Mouse (Mus musculus) heart, embryonic 14.5 days (tissue): ENCODE measurements around the gene Ctu1. TPM values are rescaled to one million over a fixed set of nuclear protein-coding genes. Genes with fewer than 3 reads are reported as not detected.

ENCODE experiments used
- ATAC-seq: fragments of 200-750 bp; cut with Nextera tagmentation; 2 replicates; pipeline ENCODE4 v1.8.0; 2017; ENCODE audit warnings: low read depth, moderate TSS enrichment; ENCODE audit not compliant: insufficient number of reproducible peaks, insufficient read depth, low FRiP score
- H3K27ac ChIP-seq, 2 experiments: fragments of 200-500 bp in 1 of 2; fragments of 300-500 bp in 1 of 2; sonication (generic) in 1 of 2; replicated peaks in 1 of 2; 2 replicates each; pipeline ENCODE4 v1.5.1; 2012 to 2014; ENCODE audit warnings: low read depth in 2 of 2, low read length in 2 of 2, control low read depth in 1 of 2, mild to moderate bottlenecking in 1 of 2, mixed read lengths in 1 of 2; ENCODE audit not compliant: control insufficient read depth in 1 of 2, insufficient read depth in 1 of 2
- H3K27me3 ChIP-seq: fragments of 300-500 bp; sonication (generic); 2 replicates; pipeline ENCODE4 v1.6.1; 2014; ENCODE audit warnings: mild to moderate bottlenecking, low read length, control low read depth; ENCODE audit not compliant: control insufficient read depth, insufficient read depth
- H3K36me3 ChIP-seq: fragments of 300-500 bp; sonication (generic); 2 replicates; pipeline ENCODE4 v1.6.1; 2014; ENCODE audit warnings: mild to moderate bottlenecking, control low read depth, low read length, mixed read lengths; ENCODE audit not compliant: control insufficient read depth, insufficient read depth
- H3K4me1 ChIP-seq, 2 experiments: fragments of 200-500 bp in 1 of 2; fragments of 300-500 bp in 1 of 2; sonication (generic) in 1 of 2; 2 replicates each; pipeline ENCODE4 v1.6.1; 2012 to 2014; ENCODE audit warnings: low read length in 2 of 2, control low read depth in 1 of 2, mixed read lengths in 1 of 2; ENCODE audit not compliant: control insufficient read depth in 2 of 2, insufficient read depth in 2 of 2
- H3K4me2 ChIP-seq: fragments of 300-500 bp; sonication (generic); 2 replicates; pipeline ENCODE4 v1.6.1; 2014; ENCODE audit warnings: mild to moderate bottlenecking, low read length
- H3K4me3 ChIP-seq, 2 experiments: fragments of 200-500 bp in 1 of 2; fragments of 300-500 bp in 1 of 2; sonication (generic) in 1 of 2; 2 replicates each; pipeline ENCODE4 v1.5.1; 2012 to 2014; ENCODE audit warnings: low read length in 2 of 2, mild to moderate bottlenecking in 2 of 2, control low read depth in 1 of 2, low read depth in 1 of 2, moderate library complexity in 1 of 2; ENCODE audit not compliant: control insufficient read depth in 1 of 2, insufficient read depth in 1 of 2
- H3K9ac ChIP-seq: fragments of 300-500 bp; sonication (generic); 2 replicates; pipeline ENCODE4 v1.6.1; 2014; ENCODE audit warnings: mild to moderate bottlenecking, low read length
- H3K9me3 ChIP-seq: fragments of 300-500 bp; sonication (generic); 2 replicates; pipeline ENCODE4 v1.6.1; 2016; ENCODE audit warnings: low read length, control low read depth; ENCODE audit not compliant: control insufficient read depth
- WGBS: fragments of 180-500 bp; shearing (Covaris S2); extraction: QIAGEN DNeasy Blood & Tissue Kit; methylation state at CpG from one replicate; pipeline ENCODE4 v1.1.7; 2014; 5-methylcytosine and 5-hydroxymethylcytosine counted together
- polyA plus RNA-seq: library from polyadenylated mRNA; unstranded; fragments of >200 nt; fragmentation: Nextera tagmentation; extraction: Ambion mirVana; gene quantifications from 2 replicates; pipeline ENCODE4 v1.2.1, GENCODE M21; 2014

Ctu1 gene
- polyA plus RNA-seq, 1 experiment from 2014 or later, result 4.9 TPM

- no peak overlapping the region for H3K9ac ChIP-seq
- H3K4me3 ChIP-seq, result no peak overlapping the region
- no peaks in the 10 kb centered on the region for H3K36me3 ChIP-seq
- H3K27ac ChIP-seq, result no peak overlapping the region
- H3K4me1 ChIP-seq, result no peaks in the 10 kb centered on the region
- ATAC-seq, result no peak
- no peaks in the 10 kb centered on the region for H3K9me3 ChIP-seq
- no peaks in the 10 kb centered on the region for H3K27me3 ChIP-seq
- 55% methylated on average over 2 of the region's 2 CpGs for WGBS
- H3K4me2 ChIP-seq, result no peak overlapping the region
These were observed 35.6 kb upstream of the Ctu1 start for GRCm38 (mm10) chr7:43636194-43636593.

- H3K9ac ChIP-seq, result no peak overlapping the region
- 75% methylated on average over 1 of the region's 1 CpGs for WGBS
- H3K4me3 ChIP-seq, result no peak overlapping the region
- no peaks in the 10 kb centered on the region for H3K27me3 ChIP-seq
- no peak overlapping the region for H3K27ac ChIP-seq
- no peaks in the 10 kb centered on the region for H3K9me3 ChIP-seq
- no peaks in the 10 kb centered on the region for H3K36me3 ChIP-seq
- H3K4me2 ChIP-seq, result no peak overlapping the region
- ATAC-seq, result no peak
- H3K4me1 ChIP-seq, result no peaks in the 10 kb centered on the region
These were observed 34.7 kb upstream of the Ctu1 start for GRCm38 (mm10) chr7:43637118-43637517.

GRCm38 (mm10) chr7:43642587-43642986 lies 29.2 kb upstream of the Ctu1 start:
- Histone ChIP-seq H3K36me3 (no peaks in the 10 kb centered on the region), H3K4me2 (no peak overlapping the region), H3K9me3 (no peaks in the 10 kb centered on the region), H3K27ac (no peak overlapping the region), H3K4me3 (no peak overlapping the region), H3K4me1 (no peaks in the 10 kb centered on the region), H3K9ac (no peak overlapping the region), H3K27me3 (no peaks in the 10 kb centered on the region)
- no peak for ATAC-seq
- 59% methylated on average over 5 of the region's 5 CpGs for WGBS

GRCm38 (mm10) chr7:43643046-43643652 lies 28.7 kb upstream of the Ctu1 start:
- no peaks in the 10 kb centered on the region for H3K4me1 ChIP-seq
- ATAC-seq, result no peak
- H3K27ac ChIP-seq, result no peak overlapping the region
- H3K27me3 ChIP-seq, result no peaks in the 10 kb centered on the region
- WGBS, result 72% methylated on average over 17 of the region's 17 CpGs
- H3K4me2 ChIP-seq, result no peak overlapping the region
- H3K9me3 ChIP-seq, result no peaks in the 10 kb centered on the region
- H3K9ac ChIP-seq, result no peak overlapping the region
- H3K36me3 ChIP-seq, result no peaks in the 10 kb centered on the region
- H3K4me3 ChIP-seq, result no peak overlapping the region

- H3K27me3 ChIP-seq, result no peaks in the 10 kb centered on the region
- no peak overlapping the region for H3K4me3 ChIP-seq
- 86% methylated on average over 6 of the region's 6 CpGs for WGBS
- no peak overlapping the region for H3K4me2 ChIP-seq
- H3K36me3 ChIP-seq, result no peaks in the 10 kb centered on the region
- peaks cover 7% of the 10 kb centered on the region; the same call in 1 of the 2 replicates for H3K9me3 ChIP-seq
- no peak overlapping the region for H3K9ac ChIP-seq
- no peak for ATAC-seq
- H3K27ac ChIP-seq, result no peak overlapping the region
- H3K4me1 ChIP-seq, result no peaks in the 10 kb centered on the region
These were observed 19.1 kb upstream of the Ctu1 start for GRCm38 (mm10) chr7:43652683-43653082.

GRCm38 (mm10) chr7:43654519-43654918 lies 17.3 kb upstream of the Ctu1 start:
- H3K9ac ChIP-seq, result no peak overlapping the region
- H3K4me1 ChIP-seq, result no peaks in the 10 kb centered on the region
- H3K4me3 ChIP-seq, result no peak overlapping the region
- WGBS, result 73% methylated on average over 3 of the region's 3 CpGs
- H3K4me2 ChIP-seq, result no peak overlapping the region
- no peaks in the 10 kb centered on the region for H3K36me3 ChIP-seq
- no peak for ATAC-seq
- no peaks in the 10 kb centered on the region for H3K27me3 ChIP-seq
- peaks cover 7% of the 10 kb centered on the region; the same call in 1 of the 2 replicates for H3K9me3 ChIP-seq
- H3K27ac ChIP-seq, result no peak overlapping the region

- peaks cover 7% of the 10 kb centered on the region; the same call in 1 of the 2 replicates for H3K9me3 ChIP-seq
- WGBS, result 50% methylated on average over 6 of the region's 6 CpGs
- no peaks in the 10 kb centered on the region for H3K36me3 ChIP-seq
- H3K4me2 ChIP-seq, result no peak overlapping the region
- H3K4me1 ChIP-seq, result no peaks in the 10 kb centered on the region
- H3K4me3 ChIP-seq, result no peak overlapping the region
- no peak overlapping the region for H3K27ac ChIP-seq
- no peak overlapping the region for H3K9ac ChIP-seq
- no peaks in the 10 kb centered on the region for H3K27me3 ChIP-seq
- no peak for ATAC-seq
These were observed 15.6 kb upstream of the Ctu1 start for GRCm38 (mm10) chr7:43656232-43656631.

GRCm38 (mm10) chr7:43660002-43660401 lies 11.8 kb upstream of the Ctu1 start, which contains the start of gene Siglece:
Siglece (minus strand) TSS chr7:43660161.
- H3K36me3 ChIP-seq, result no peaks in the 10 kb centered on the region
- no peak for ATAC-seq
- no peak within 1 kb of the TSS for H3K9ac ChIP-seq
- no peaks in the 10 kb centered on the region for H3K27me3 ChIP-seq
- H3K4me3 ChIP-seq, result no peak within 1 kb of the TSS
- 61% methylated on average over 1 of the region's 1 CpGs for WGBS
- no peaks in the 10 kb centered on the region for H3K9me3 ChIP-seq
- no peaks in the 10 kb centered on the region for H3K4me1 ChIP-seq
- H3K27ac ChIP-seq, result no peak within 1 kb of the TSS
- H3K4me2 ChIP-seq, result no peak within 1 kb of the TSS
